Mouse (Mus musculus): ENCODE data around the gene Dnajc21.
"Not testable (repeated sequence)": the region's sequence is repeated elsewhere in the genome, so short reads cannot be mapped to it uniquely, and the experiment has no call there.

Gene Dnajc21

GRCm38 (mm10) chr15:10470151-10470831 lies at the start of gene Dnajc21:
Dnajc21 (minus strand) TSS chr15:10470516.
- peak; percentile 83 for DNase-seq (ENCODE audit: low spot score)

GRCm38 (mm10) chr15:10515166-10515565 lies 44.9 kb upstream of the Dnajc21 start:
- no peak for DNase-seq (ENCODE audit: low spot score)

- no peak for DNase-seq (ENCODE audit: low spot score)
Observed at GRCm38 (mm10) chr15:10506099-10506498, 35.8 kb upstream of the Dnajc21 start.

GRCm38 (mm10) chr15:10500838-10501719 lies 30.8 kb upstream of the Dnajc21 start:
- peak; percentile 62 for DNase-seq (ENCODE audit: low spot score)

- DNase-seq (ENCODE audit: low spot score), result no peak
Observed at GRCm38 (mm10) chr15:10500035-10500434, 29.7 kb upstream of the Dnajc21 start.

- DNase-seq (ENCODE audit: low spot score), result no peak
Observed at GRCm38 (mm10) chr15:10499593-10499992, 29.3 kb upstream of the Dnajc21 start.

- not testable (repeated sequence) for DNase-seq (ENCODE audit: low spot score)
Observed at GRCm38 (mm10) chr15:10496696-10497095, 26.4 kb upstream of the Dnajc21 start.

GRCm38 (mm10) chr15:10495944-10496343 lies 25.6 kb upstream of the Dnajc21 start:
- DNase-seq (ENCODE audit: low spot score), result no peak

GRCm38 (mm10) chr15:10490101-10490500 lies 19.8 kb upstream of the Dnajc21 start:
- no peak for DNase-seq (ENCODE audit: low spot score)

- DNase-seq (ENCODE audit: low spot score), result no peak
Observed at GRCm38 (mm10) chr15:10487246-10487645, 16.9 kb upstream of the Dnajc21 start.

GRCm38 (mm10) chr15:10486365-10486839 lies 16.1 kb upstream of the Dnajc21 start:
- no peak for DNase-seq (ENCODE audit: low spot score)

GRCm38 (mm10) chr15:10485484-10486364 lies 15.4 kb upstream of the Dnajc21 start, which contains the start of the genes Brix1 and Rad1:
Brix1 (minus strand) TSS chr15:10485947.
Rad1 (plus strand) TSS chr15:10486018.
- DNase-seq (ENCODE audit: low spot score), result peak; percentile 96

- DNase-seq (ENCODE audit: low spot score), result no peak
Observed at GRCm38 (mm10) chr15:10470941-10471340, 625 bp upstream of the Dnajc21 start.

GRCm38 (mm10) chr15:10469641-10470150 lies 620 bp downstream of the Dnajc21 start:
- peak; percentile 31 for DNase-seq (ENCODE audit: low spot score)

- no peak for DNase-seq (ENCODE audit: low spot score)
Observed at GRCm38 (mm10) chr15:10468761-10469160, 1.6 kb downstream of the Dnajc21 start.

- no peak for DNase-seq (ENCODE audit: low spot score)
Observed at GRCm38 (mm10) chr15:10464678-10465077, 5.6 kb downstream of the Dnajc21 start.

GRCm38 (mm10) chr15:10463555-10463954 lies 6.8 kb downstream of the Dnajc21 start:
- no peak for DNase-seq (ENCODE audit: low spot score)

GRCm38 (mm10) chr15:10460986-10461385 lies 9.3 kb downstream of the Dnajc21 start:
- DNase-seq (ENCODE audit: low spot score), result no peak

GRCm38 (mm10) chr15:10447102-10447501 lies 23.2 kb downstream of the Dnajc21 start:
- DNase-seq (ENCODE audit: low spot score), result no peak

GRCm38 (mm10) chr15:10442275-10442674 lies 28.0 kb downstream of the Dnajc21 start:
- no peak for DNase-seq (ENCODE audit: low spot score)

- DNase-seq (ENCODE audit: low spot score), result no peak
Observed at GRCm38 (mm10) chr15:10441493-10441892, 28.8 kb downstream of the Dnajc21 start.

GRCm38 (mm10) chr15:10439963-10440362 lies 30.4 kb downstream of the Dnajc21 start:
- no peak for DNase-seq (ENCODE audit: low spot score)

Measured in layer of hippocampus, adult 11-12 months (tissue).